Mouse (Mus musculus): ENCODE measurements around the gene Stc2.

Stc2 gene

DNA sequence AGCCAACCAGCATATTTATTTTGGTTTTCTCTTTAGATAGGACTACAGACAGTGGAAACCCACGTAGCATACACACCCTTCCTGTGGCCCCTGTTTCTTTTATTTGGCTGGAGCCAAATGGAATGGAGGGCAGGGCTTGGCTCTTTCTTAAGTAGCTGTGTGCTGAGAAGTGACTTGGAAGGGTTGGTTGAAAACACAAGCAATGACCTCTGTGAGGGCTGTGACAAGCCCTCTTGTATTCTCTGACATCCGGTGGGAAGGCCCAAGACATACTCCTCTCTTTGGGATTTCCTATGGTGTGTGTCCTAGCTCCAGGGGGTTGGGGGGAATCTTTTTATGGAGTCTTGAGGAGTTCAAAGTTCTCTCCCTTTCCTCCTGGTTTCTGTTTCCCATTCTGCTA, 3.5 kb downstream of the Stc2 start:
- DNase-seq (ENCODE audit: low read depth, low spot score), result no peak

DNA sequence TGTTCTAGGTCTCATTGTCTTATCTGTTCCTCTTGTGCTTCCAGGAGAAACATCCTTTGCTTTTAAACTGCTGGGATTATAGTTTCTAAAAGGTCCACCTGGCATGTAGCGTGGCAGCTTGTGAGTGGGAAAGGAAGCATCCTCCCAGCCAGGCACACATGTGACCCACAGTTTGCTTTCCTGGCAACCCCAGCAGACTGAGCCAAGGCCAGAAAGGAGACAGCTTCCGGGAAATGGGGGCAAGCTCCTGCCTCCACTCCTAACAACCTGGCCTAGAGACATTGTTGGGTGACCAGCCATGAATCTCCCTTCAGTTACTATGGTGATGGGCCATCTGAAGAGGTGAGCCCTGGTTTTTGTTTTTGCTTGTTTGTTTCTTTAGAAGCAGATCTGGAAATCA, 3.9 kb downstream of the Stc2 start:
- DNase-seq (ENCODE audit: low read depth, low spot score), result no peak

DNA sequence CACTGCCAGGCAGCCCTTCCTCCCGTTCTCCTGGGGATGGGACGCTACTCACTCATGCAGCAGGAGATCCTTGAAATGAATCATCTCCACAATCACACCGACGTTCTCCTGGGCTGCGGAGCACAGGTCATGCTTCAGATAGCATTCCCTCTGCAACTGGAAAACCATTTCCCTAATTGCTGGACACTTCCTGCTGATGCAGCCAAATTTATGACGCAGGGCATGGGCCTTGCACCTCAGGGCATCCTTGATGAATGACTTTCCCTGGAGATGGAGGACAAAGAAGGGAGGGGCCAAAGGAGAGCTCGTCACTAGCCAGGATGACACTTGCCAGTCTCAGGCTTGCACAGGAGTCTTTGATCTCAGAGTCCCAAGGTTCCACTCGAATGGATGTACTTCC, 4.6 kb downstream of the Stc2 start:
- DNase-seq (ENCODE audit: low read depth, low spot score), result no peak

DNA sequence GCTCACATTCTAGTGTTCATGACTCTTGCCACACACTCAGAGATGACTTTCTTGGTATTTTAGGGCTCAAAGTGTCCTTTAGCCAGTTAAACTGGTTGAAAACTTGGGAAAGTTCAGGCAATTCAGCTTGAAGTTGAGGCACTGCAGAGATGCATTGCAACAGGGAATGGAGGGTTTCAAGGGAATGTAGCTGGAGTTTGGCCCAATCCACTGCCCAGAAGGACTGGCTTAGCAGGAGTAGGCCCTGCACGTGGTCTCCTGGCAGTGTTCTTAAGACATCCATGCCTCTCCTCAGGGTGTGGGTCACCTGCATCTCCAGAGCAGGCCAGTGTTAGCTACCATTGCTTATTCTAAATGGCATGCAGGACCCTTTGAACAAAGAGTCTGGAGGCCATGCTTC, 7.0 kb downstream of the Stc2 start:
- no peak for DNase-seq (ENCODE audit: low read depth, low spot score)

DNA sequence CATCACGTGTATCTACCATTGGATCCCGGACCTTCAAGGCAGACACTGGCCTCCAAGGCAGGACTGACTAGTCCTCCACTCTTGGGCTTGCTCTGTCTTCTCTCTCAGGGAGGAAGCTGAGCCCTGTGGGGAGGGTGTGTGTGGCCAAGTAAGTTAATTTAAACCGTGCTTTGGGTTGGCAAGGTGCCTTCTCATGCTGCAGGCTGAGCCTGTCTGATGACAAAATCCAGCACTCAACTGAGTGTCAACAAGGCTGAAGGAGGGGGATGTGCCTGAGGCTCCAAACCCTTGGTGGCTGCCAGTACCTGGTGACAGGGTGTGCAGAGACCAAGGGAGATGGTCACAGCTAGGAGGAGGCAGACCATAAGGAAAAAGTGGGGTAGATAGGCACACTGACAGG, 7.5 kb downstream of the Stc2 start:
- DNase-seq (ENCODE audit: low read depth, low spot score), result no peak

DNA sequence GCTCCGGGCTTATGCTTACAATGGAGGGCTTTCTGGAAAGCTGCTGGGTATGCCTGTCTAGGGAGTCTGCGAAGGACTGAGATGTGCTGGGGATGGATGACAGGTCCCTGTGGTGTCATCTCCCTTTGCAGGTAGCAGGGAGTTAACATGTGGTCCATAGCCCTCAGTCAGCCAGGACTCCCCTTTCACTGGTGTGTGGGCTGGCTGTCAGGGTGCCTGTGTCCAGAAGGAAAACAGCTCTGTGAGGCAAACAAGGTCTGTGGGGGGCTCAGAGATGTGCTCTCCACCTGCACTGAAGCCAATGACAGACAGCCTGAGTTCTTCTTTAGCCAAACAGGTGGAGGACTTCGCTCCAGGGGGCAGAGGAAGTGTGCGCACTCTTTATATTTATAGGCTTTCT, 8.8 kb downstream of the Stc2 start:
- DNase-seq (ENCODE audit: low read depth, low spot score), result no peak

DNA sequence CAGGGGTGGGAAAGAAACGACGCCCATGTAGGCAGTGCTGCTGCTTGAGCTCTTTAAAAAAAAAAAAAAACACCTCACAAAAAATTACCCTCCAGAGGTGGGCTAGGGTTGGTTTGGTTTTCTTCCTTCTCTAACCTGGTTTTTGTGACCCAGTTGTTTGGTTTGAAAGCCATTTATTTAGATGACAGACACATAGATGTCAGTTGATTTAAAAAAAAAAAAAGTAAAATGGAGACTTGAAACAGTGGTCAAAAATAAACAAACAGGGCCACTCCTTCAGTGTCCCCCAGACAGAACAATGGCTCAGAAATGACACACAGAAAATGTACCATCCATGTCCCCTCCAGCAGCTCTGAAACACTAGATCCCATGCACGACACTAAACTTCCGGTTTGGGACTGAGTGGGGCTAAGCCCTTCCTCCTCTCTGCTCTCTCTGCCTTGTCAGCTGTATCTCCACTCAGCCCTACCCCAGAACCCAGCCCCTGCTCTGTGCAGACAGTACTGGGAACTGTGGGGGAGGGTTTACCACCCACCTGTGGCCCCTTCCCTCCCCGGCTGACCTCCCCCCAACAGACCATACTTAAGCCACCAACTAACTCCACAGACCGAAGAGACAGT, 10.5 kb downstream of the Stc2 start:
- no peak for DNase-seq (ENCODE audit: low read depth, low spot score)

DNA sequence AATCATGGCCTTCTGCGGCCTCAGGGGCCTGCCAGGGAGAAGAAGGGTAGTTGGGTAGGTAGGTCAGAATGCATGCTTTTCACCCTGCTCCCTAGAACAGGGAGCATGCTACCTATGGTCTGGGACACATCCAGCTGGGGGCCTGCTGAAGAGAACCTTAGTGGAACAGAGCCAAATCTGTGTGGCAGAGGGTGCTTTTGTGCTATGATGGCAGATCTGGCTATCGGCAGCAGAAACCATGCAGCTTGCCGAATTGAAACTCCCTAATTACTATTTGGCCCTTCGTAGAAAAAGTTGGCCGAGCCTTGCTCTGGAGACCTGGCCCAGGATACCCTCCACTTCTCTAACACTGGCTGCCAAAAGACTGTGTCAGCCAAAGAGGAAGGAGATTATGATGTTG, 11.4 kb downstream of the Stc2 start:
- no peak for DNase-seq (ENCODE audit: low read depth, low spot score)

DNA sequence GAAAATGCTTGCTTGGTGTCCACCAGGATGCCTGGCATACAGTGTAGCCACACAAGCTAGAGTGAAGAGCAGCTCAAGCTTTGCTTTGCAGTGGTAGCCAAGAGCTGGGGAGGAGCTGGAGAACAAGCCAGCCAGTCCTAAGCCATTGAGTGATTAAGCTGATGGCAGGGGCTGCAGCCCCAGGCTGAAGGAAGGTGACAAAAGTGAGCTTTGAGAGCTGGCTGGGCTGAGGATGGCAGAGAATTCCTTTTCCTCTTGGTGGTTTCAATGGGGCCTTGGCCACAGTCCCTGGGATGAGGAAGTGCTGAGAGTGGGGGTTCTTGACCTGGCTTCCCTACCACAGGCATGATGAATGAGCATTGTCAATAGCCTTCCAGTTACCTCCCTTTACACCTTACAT, 13.0 kb downstream of the Stc2 start:
- no peak for DNase-seq (ENCODE audit: low read depth, low spot score)

DNA sequence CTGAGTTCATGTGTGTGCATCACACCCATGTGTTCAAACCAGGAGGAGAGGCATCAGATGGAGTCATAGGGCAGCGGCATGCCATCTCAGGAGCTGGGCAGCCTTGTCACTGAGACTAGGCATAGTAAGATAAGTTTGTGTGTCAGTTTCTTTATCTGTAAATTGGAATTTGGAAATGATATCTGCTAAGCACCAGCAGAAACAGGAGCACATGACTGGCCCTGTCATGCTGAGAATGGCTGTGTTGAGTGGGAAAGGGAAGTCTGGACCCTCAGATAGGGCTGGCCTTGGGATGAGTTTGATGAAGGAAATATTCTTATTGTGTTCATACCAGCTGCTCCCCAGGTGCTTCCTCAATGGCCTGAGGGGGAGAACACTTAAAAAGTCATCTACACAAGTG, 14.1 kb downstream of the Stc2 start:
- DNase-seq (ENCODE audit: low read depth, low spot score), result no peak

DNA sequence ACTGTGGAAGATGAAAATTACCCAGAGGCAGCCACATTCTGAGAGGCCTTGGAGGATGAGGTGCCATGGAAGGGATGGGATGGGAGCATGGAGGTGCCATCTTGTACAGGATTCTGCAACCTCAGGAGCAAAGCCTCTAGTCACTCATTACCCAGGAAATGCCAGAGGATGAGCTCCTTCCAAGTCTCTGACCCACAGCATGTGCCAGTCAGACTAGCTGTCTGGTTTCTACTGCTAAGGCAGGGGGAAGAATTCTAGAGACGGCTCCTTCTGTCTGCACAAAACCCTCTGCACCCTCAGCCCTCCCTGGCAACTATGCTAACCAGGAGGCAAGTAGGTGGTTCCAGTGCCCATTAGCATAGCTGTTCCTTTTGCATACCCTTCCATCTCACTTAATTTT, 15.4 kb downstream of the Stc2 start:
- DNase-seq (ENCODE audit: low read depth, low spot score), result no peak

All from brain, embryonic 18.5 days (tissue).